Mouse (Mus musculus) embryonic fibroblast, embryonic 13.5 days (primary cell): ENCODE measurements at regions not wholly inside any gene's neighbourhood (a gene's known extent, or its start where the extent isn't known, plus 50 kb on each side); places are given as distances from the start of the nearest gene placed in this dataset.

Experiments
- H3K27ac ChIP-seq: 2 replicates; pipeline ENCODE4 v1.5.1; 2012; ENCODE audit warnings: low read length, control low read depth, inconsistent platforms; ENCODE audit not compliant: insufficient read depth
- H3K4me1 ChIP-seq: 2 replicates; pipeline ENCODE4 v1.6.1; 2011; ENCODE audit warnings: low read length; ENCODE audit not compliant: control insufficient read depth, insufficient read depth
- H3K4me3 ChIP-seq: 2 replicates; pipeline ENCODE4 v1.5.1; 2011; ENCODE audit warnings: mild to moderate bottlenecking, control low read depth, low read length; ENCODE audit not compliant: insufficient read depth
- CTCF ChIP-seq: IDR thresholded peaks from 2 replicates; pipeline ENCODE4 v1.5.1; 2011; ENCODE audit warnings: mild to moderate bottlenecking, control low read depth, low read length, moderate library complexity, borderline replicate concordance; ENCODE audit not compliant: insufficient read depth
- POLR2A ChIP-seq: IDR thresholded peaks from 2 replicates; pipeline ENCODE4 v1.6.1; 2011; ENCODE audit warnings: low read depth, mild to moderate bottlenecking, control low read depth, low read length, moderate library complexity

DNA sequence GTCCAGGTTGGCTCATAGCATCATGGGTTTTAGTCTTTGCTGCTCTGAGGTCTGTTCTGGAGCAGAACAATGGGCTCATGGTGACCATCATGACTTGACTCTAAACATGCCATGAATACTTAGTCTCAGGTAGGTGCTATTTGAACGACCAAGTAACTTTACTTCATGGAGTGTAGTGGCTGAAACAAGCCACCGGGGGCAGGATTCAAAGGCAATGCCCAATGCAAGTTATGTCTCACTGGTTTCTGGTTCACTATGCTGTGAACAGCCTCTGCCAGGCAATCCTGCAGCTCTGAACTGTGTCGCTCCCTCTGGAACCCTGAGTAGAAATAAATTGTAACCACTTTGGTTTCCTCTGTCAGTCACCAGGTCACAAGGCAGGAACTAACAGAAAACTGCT lies 65.8 kb upstream of the Gm26897 start:
- no peaks in the 10 kb centered on the region for H3K4me1 ChIP-seq
- no peak overlapping the region for H3K4me3 ChIP-seq
- TF ChIP-seq POLR2A = no peak
- no peak for TF ChIP-seq CTCF
- no peak overlapping the region for H3K27ac ChIP-seq

DNA sequence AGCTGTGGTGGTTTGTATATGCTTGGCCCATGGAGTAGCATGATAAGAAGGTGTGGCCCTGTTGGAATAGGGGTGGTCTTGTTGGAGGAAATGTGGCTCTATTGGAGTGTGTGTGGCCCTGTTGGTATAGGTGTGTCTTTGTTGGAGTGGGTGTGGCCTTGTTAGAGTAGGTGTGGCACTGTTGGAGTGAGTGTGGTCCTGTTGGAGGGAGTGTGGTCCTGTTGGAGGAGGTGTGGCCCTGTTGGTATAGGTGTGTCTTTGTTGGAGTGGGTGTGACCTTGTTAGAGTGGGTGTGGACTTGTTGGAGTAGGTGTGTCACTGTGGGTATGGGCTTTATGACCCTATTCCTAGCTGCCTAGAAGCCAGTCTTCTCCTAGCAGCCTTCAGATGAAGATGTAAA lies 64.6 kb upstream of the Gm26897 start:
- no peaks in the 10 kb centered on the region for H3K4me1 ChIP-seq
- no peak overlapping the region for H3K4me3 ChIP-seq
- no peak overlapping the region for H3K27ac ChIP-seq
- TF ChIP-seq CTCF (no peak), POLR2A (no peak)

- TF ChIP-seq CTCF (no peak), POLR2A (no peak)
- H3K4me1 ChIP-seq = peaks cover 17% of the 10 kb centered on the region
- H3K27ac ChIP-seq = no peak overlapping the region
- H3K4me3 ChIP-seq = no peak overlapping the region
Observed at GRCm38 (mm10) chr5:111671762-111672161, 62.0 kb upstream of the Gm26897 start.

- TF ChIP-seq CTCF (no peak), POLR2A (no peak)
- peak overlapping the region; percentile 41 for H3K27ac ChIP-seq
- H3K4me1 ChIP-seq = peaks cover 17% of the 10 kb centered on the region
Observed at GRCm38 (mm10) chr5:111674976-111675672, 58.6 kb upstream of the Gm26897 start.

GRCm38 (mm10) chr5:111675673-111676261 lies 58.0 kb upstream of the Gm26897 start:
- no peak overlapping the region for H3K4me3 ChIP-seq
- peak overlapping the region; percentile 41 for H3K27ac ChIP-seq
- 0 out of 2 replicates have a peak, but pooled peaks have one; percentile 21 for TF ChIP-seq POLR2A
- peak; percentile 42; the same call in 1 of the 2 replicates for TF ChIP-seq CTCF
- peaks cover 17% of the 10 kb centered on the region for H3K4me1 ChIP-seq

More at GRCm38 (mm10) chr5:111674976-111675672, 58.6 kb upstream of the Gm26897 start:
- no peak overlapping the region for H3K4me3 ChIP-seq

GRCm38 (mm10) chr5:111677847-111678311 lies 55.8 kb upstream of the Gm26897 start:
- TF ChIP-seq POLR2A = no peak
- TF ChIP-seq CTCF = no peak
- peaks cover 17% of the 10 kb centered on the region for H3K4me1 ChIP-seq
- no peak overlapping the region for H3K4me3 ChIP-seq
- no peak overlapping the region for H3K27ac ChIP-seq

DNA sequence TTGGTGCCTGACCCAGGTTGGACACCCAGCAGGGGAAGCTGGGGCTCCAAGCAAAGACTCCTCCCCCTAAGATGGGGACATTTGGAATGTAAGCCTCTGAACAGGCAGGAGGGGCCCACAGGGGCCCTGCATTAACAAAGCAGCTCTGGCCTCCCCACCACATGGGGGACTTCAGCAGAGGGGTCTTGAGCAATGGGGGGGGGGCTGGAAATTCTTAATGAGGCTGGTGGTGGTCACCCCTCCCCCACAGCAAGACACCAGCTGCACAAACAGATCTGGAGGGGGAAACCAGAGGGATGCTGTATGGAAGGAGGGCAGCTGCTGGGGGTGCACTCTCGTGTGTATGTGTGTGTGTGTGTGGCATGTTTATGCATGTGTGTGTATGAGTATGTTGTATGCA lies 55.2 kb upstream of the Gm26897 start:
- no peak overlapping the region for H3K4me3 ChIP-seq
- peaks cover 17% of the 10 kb centered on the region for H3K4me1 ChIP-seq
- H3K27ac ChIP-seq = no peak overlapping the region
- TF ChIP-seq POLR2A = no peak
- TF ChIP-seq CTCF = no peak

- Histone ChIP-seq H3K4me1 (no peaks in the 10 kb centered on the region), H3K4me3 (no peak overlapping the region), H3K27ac (no peak overlapping the region)
- TF ChIP-seq CTCF = no peak
- TF ChIP-seq POLR2A = no peak
Observed at GRCm38 (mm10) chr5:111681362-111682028, 52.2 kb upstream of the Gm26897 start.

DNA sequence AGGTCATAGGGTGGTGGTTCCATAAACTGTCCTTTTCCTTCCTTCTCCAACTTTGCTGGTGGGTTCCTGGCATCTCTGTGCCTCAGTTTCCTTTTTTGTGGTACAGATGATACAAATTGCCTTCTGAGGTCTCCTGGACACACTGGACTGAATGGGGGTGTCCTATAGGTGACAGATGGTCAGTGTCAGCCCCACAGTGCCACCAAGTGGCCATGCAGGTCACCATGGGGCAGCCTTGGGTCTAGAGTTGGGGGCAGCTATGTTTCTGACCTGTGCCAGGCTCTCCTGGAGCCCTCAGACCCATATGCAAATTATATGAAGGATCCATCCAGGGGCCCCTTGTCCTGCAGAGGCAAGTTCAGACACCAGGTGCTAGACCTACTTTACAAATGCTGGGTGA lies 50.8 kb upstream of the Gm26897 start:
- Histone ChIP-seq H3K4me1 (no peaks in the 10 kb centered on the region), H3K4me3 (no peak overlapping the region), H3K27ac (no peak overlapping the region)
- TF ChIP-seq CTCF (peak; percentile 76; the same call in 1 of the 2 replicates), POLR2A (no peak)
